Mouse (Mus musculus) cerebellum, adult 2 months (tissue): ENCODE results near the gene Pah.

Experiments used
- CTCF ChIP-seq: fragments of 200-500 bp; IDR thresholded peaks from 2 replicates; pipeline ENCODE4 v1.5.1; 2011; ENCODE audit warnings: low read depth, mild to moderate bottlenecking, control low read depth, low read length, moderate library complexity, borderline replicate concordance; ENCODE audit not compliant: insufficient read depth
- POLR2A ChIP-seq: fragments of 200-500 bp; IDR thresholded peaks from 2 replicates; pipeline ENCODE4 v1.6.1; 2011; ENCODE audit warnings: low read length, control low read depth, borderline replicate concordance; ENCODE audit not compliant: insufficient read depth

GRCm38 (mm10) chr10:87563818-87564217 is 42.2 kb downstream of the Pah start:
- no peak for TF ChIP-seq CTCF
- no peak for TF ChIP-seq POLR2A
